Mouse (Mus musculus): ENCODE data around the gene Unc119. TPM values are rescaled to one million over a fixed set of nuclear protein-coding genes. Genes with fewer than 3 reads are reported as not detected.
A peak's percentile ranks its signal among the peaks of the same experiment; 100 is the strongest.

The Unc119 gene
- polyA plus RNA-seq, 1 experiment from 2014 or later = 31.0 TPM

GRCm38 (mm10) chr11:78358330-78359007 is 15.2 kb downstream of the Unc119 start:
- peaks cover 5% of the 10 kb centered on the region for H3K4me1 ChIP-seq (replicated peaks)
- H3K9me3 ChIP-seq (replicated peaks) = no peaks in the 10 kb centered on the region
- no peaks in the 10 kb centered on the region for H3K36me3 ChIP-seq
- 17% methylated on average over 22 of the region's 22 CpGs for WGBS
- H3K9ac ChIP-seq = no peak overlapping the region
- H3K4me2 ChIP-seq = no peak overlapping the region
- no peak overlapping the region for H3K4me3 ChIP-seq
- ATAC-seq (replicated peaks; ENCODE audit: insufficient number of reproducible peaks, insufficient read depth, low FRiP score, low read depth) = no peak
- no peak overlapping the region for H3K27ac ChIP-seq
- peaks cover 15% of the 10 kb centered on the region for H3K27me3 ChIP-seq

- H3K9ac ChIP-seq = 0 out of 2 replicates have a peak overlapping the region, but pooled peaks have one; percentile 15
- no peaks in the 10 kb centered on the region for H3K36me3 ChIP-seq
- WGBS = 14% methylated on average over 13 of the region's 13 CpGs
- H3K4me2 ChIP-seq = peak overlapping the region; percentile 63
- ATAC-seq (replicated peaks; ENCODE audit: insufficient number of reproducible peaks, insufficient read depth, low FRiP score, low read depth) = peak; percentile 54
- no peak overlapping the region for H3K27ac ChIP-seq
- peaks cover 5% of the 10 kb centered on the region for H3K4me1 ChIP-seq (replicated peaks)
- H3K9me3 ChIP-seq (replicated peaks) = no peaks in the 10 kb centered on the region
- H3K4me3 ChIP-seq = peak overlapping the region; percentile 43
- peaks cover 15% of the 10 kb centered on the region for H3K27me3 ChIP-seq
Measured at GRCm38 (mm10) chr11:78360125-78360788, 17.0 kb downstream of the Unc119 start.

- WGBS = 49% methylated on average over 2 of the region's 2 CpGs
- Histone ChIP-seq H3K4me2 (peak overlapping the region; percentile 63; the same call in 1 of the 2 replicates), H3K4me3 (no peak overlapping the region; the same call in 1 of the 2 replicates), H3K27ac (no peak overlapping the region), H3K4me1 (replicated peaks) (peaks cover 5% of the 10 kb centered on the region), H3K36me3 (no peaks in the 10 kb centered on the region), H3K9me3 (replicated peaks) (no peaks in the 10 kb centered on the region), H3K9ac (no peak overlapping the region), H3K27me3 (peaks cover 15% of the 10 kb centered on the region)
- ATAC-seq (replicated peaks; ENCODE audit: insufficient number of reproducible peaks, insufficient read depth, low FRiP score, low read depth) = no peak
Measured at GRCm38 (mm10) chr11:78360789-78361131, 17.5 kb downstream of the Unc119 start.

GRCm38 (mm10) chr11:78363309-78364007 is 20.2 kb downstream of the Unc119 start:
- Histone ChIP-seq H3K4me3 (no peak overlapping the region), H3K9ac (no peak overlapping the region), H3K4me2 (no peak overlapping the region), H3K36me3 (no peaks in the 10 kb centered on the region), H3K27ac (no peak overlapping the region), H3K4me1 (replicated peaks) (peaks cover 5% of the 10 kb centered on the region), H3K27me3 (peaks cover 10% of the 10 kb centered on the region), H3K9me3 (replicated peaks) (no peaks in the 10 kb centered on the region)
- no peak for ATAC-seq (replicated peaks; ENCODE audit: insufficient number of reproducible peaks, insufficient read depth, low FRiP score, low read depth)
- WGBS = 68% methylated on average over 13 of the region's 13 CpGs

GRCm38 (mm10) chr11:78364103-78364502 is 20.8 kb downstream of the Unc119 start:
- H3K9ac ChIP-seq = no peak overlapping the region
- H3K9me3 ChIP-seq (replicated peaks) = no peaks in the 10 kb centered on the region
- ATAC-seq (replicated peaks; ENCODE audit: insufficient number of reproducible peaks, insufficient read depth, low FRiP score, low read depth) = no peak
- no peak overlapping the region for H3K4me2 ChIP-seq
- H3K4me3 ChIP-seq = no peak overlapping the region
- no peak overlapping the region for H3K27ac ChIP-seq
- WGBS = 52% methylated on average over 8 of the region's 8 CpGs
- H3K27me3 ChIP-seq = peaks cover 6% of the 10 kb centered on the region; the same call in 1 of the 2 replicates
- H3K4me1 ChIP-seq (replicated peaks) = peaks cover 5% of the 10 kb centered on the region
- no peaks in the 10 kb centered on the region for H3K36me3 ChIP-seq

GRCm38 (mm10) chr11:78367456-78368225 is 24.4 kb downstream of the Unc119 start:
- WGBS = 81% methylated on average over 15 of the region's 15 CpGs
- H3K4me2 ChIP-seq = no peak overlapping the region
- H3K4me3 ChIP-seq = no peak overlapping the region
- H3K9me3 ChIP-seq (replicated peaks) = no peaks in the 10 kb centered on the region
- H3K36me3 ChIP-seq = no peaks in the 10 kb centered on the region
- H3K9ac ChIP-seq = no peak overlapping the region
- H3K27ac ChIP-seq = no peak overlapping the region
- ATAC-seq (replicated peaks; ENCODE audit: insufficient number of reproducible peaks, insufficient read depth, low FRiP score, low read depth) = no peak
- no peaks in the 10 kb centered on the region for H3K4me1 ChIP-seq (replicated peaks)
- no peaks in the 10 kb centered on the region for H3K27me3 ChIP-seq

GRCm38 (mm10) chr11:78370389-78370788 is 27.1 kb downstream of the Unc119 start:
- Histone ChIP-seq H3K36me3 (no peaks in the 10 kb centered on the region), H3K27ac (no peak overlapping the region), H3K9ac (no peak overlapping the region), H3K27me3 (no peaks in the 10 kb centered on the region), H3K4me3 (no peak overlapping the region), H3K4me1 (replicated peaks) (no peaks in the 10 kb centered on the region), H3K9me3 (replicated peaks) (no peaks in the 10 kb centered on the region), H3K4me2 (no peak overlapping the region)
- no peak for ATAC-seq (replicated peaks; ENCODE audit: insufficient number of reproducible peaks, insufficient read depth, low FRiP score, low read depth)
- 39% methylated on average over 1 of the region's 1 CpGs for WGBS

GRCm38 (mm10) chr11:78371711-78372110 is 28.4 kb downstream of the Unc119 start:
- no peak overlapping the region for H3K27ac ChIP-seq
- H3K9ac ChIP-seq = no peak overlapping the region
- WGBS = 88% methylated on average over 11 of the region's 11 CpGs
- ATAC-seq (replicated peaks; ENCODE audit: insufficient number of reproducible peaks, insufficient read depth, low FRiP score, low read depth) = no peak
- H3K27me3 ChIP-seq = no peaks in the 10 kb centered on the region
- no peaks in the 10 kb centered on the region for H3K9me3 ChIP-seq (replicated peaks)
- H3K4me3 ChIP-seq = no peak overlapping the region
- H3K4me1 ChIP-seq (replicated peaks) = no peaks in the 10 kb centered on the region
- H3K4me2 ChIP-seq = no peak overlapping the region
- H3K36me3 ChIP-seq = no peaks in the 10 kb centered on the region

GRCm38 (mm10) chr11:78372166-78372565 is 28.9 kb downstream of the Unc119 start:
- Histone ChIP-seq H3K9ac (no peak overlapping the region), H3K9me3 (replicated peaks) (no peaks in the 10 kb centered on the region), H3K27me3 (no peaks in the 10 kb centered on the region), H3K4me3 (no peak overlapping the region), H3K4me2 (no peak overlapping the region), H3K36me3 (no peaks in the 10 kb centered on the region), H3K4me1 (replicated peaks) (no peaks in the 10 kb centered on the region), H3K27ac (no peak overlapping the region)
- ATAC-seq (replicated peaks; ENCODE audit: insufficient number of reproducible peaks, insufficient read depth, low FRiP score, low read depth) = no peak
- WGBS = 59% methylated on average over 3 of the region's 3 CpGs

GRCm38 (mm10) chr11:78372610-78373009 is 29.3 kb downstream of the Unc119 start:
- Histone ChIP-seq H3K9ac (no peak overlapping the region), H3K27me3 (no peaks in the 10 kb centered on the region; the same call in 1 of the 2 replicates), H3K4me2 (no peak overlapping the region), H3K4me1 (replicated peaks) (no peaks in the 10 kb centered on the region), H3K36me3 (no peaks in the 10 kb centered on the region), H3K27ac (no peak overlapping the region), H3K4me3 (no peak overlapping the region), H3K9me3 (replicated peaks) (no peaks in the 10 kb centered on the region)
- ATAC-seq (replicated peaks; ENCODE audit: insufficient number of reproducible peaks, insufficient read depth, low FRiP score, low read depth) = no peak
- 45% methylated on average over 7 of the region's 7 CpGs for WGBS

GRCm38 (mm10) chr11:78374147-78374546 is 30.9 kb downstream of the Unc119 start:
- Histone ChIP-seq H3K27me3 (peaks cover 3% of the 10 kb centered on the region), H3K27ac (no peak overlapping the region), H3K9me3 (replicated peaks) (no peaks in the 10 kb centered on the region), H3K36me3 (no peaks in the 10 kb centered on the region), H3K4me2 (no peak overlapping the region), H3K9ac (no peak overlapping the region), H3K4me1 (replicated peaks) (no peaks in the 10 kb centered on the region), H3K4me3 (no peak overlapping the region)
- WGBS = 69% methylated on average over 8 of the region's 8 CpGs
- ATAC-seq (replicated peaks; ENCODE audit: insufficient number of reproducible peaks, insufficient read depth, low FRiP score, low read depth) = no peak

Measured in heart, embryonic 15.5 days (tissue).